Mouse (Mus musculus): ENCODE results near the gene Tspo2. TPM values are rescaled to one million over a fixed set of nuclear protein-coding genes. Genes with fewer than 3 reads are reported as not detected.

Tspo2 gene
- polyA plus RNA-seq, 2 experiments = 168 to 210 TPM

- Histone ChIP-seq H3K9me3 (ENCODE audit: control insufficient read depth, low read length) (no peaks in the 10 kb centered on the region), H3K27me3 (ENCODE audit: control insufficient read depth, insufficient read depth, low read length) (no peaks in the 10 kb centered on the region), H3K9ac (replicated peaks) (no peak overlapping the region), H3K4me3 (ENCODE audit: insufficient read depth in 1 of 2, low read depth in 2 of 2, low read length in 2 of 2) (no peak overlapping the region), H3K36me3 (replicated peaks; ENCODE audit: control insufficient read depth, insufficient read depth, low read depth) (no peaks in the 10 kb centered on the region), H3K4me2 (ENCODE audit: low read depth) (no peak overlapping the region), H3K27ac (no peak overlapping the region), H3K4me1 (replicated peaks; ENCODE audit: control insufficient read depth in 2 of 2, insufficient read depth in 2 of 2, low read length in 1 of 2) (peaks cover 2 to 20% of the 10 kb centered on the region in 2 experiments)
- ATAC-seq (ENCODE audit: insufficient read depth) (no peak), DNase-seq (ENCODE audit: low read depth in 3 of 3, low spot score in 3 of 3) (no peak)
- 49% methylated on average over 6 of the region's 6 CpGs for whole genome bisulfite sequencing (ENCODE audit: insufficient replicate concordance)
- TF ChIP-seq CTCF (IDR thresholded peaks at IDR 0.05; ENCODE audit: low read depth) (peak; percentile 70), EP300 (IDR thresholded peaks at IDR 0.05; ENCODE audit: low read depth) (no peak)
These were observed 17.5 kb downstream of the Tspo2 start for GRCm38 (mm10) chr17:48433689-48434330.

GRCm38 (mm10) chr17:48433006-48433655, 18.2 kb downstream of the Tspo2 start:
- H3K9me3 ChIP-seq (ENCODE audit: control insufficient read depth, low read length) = no peaks in the 10 kb centered on the region
- TF ChIP-seq CTCF (IDR thresholded peaks at IDR 0.05; ENCODE audit: low read depth) (no peak), EP300 (IDR thresholded peaks at IDR 0.05; ENCODE audit: low read depth) (no peak)
- no peak overlapping the region for H3K4me2 ChIP-seq (ENCODE audit: low read depth)
- H3K36me3 ChIP-seq (replicated peaks; ENCODE audit: control insufficient read depth, insufficient read depth, low read depth) = no peaks in the 10 kb centered on the region
- no peak overlapping the region for H3K9ac ChIP-seq (replicated peaks)
- H3K4me1 ChIP-seq (replicated peaks; ENCODE audit: control insufficient read depth in 2 of 2, insufficient read depth in 2 of 2, low read length in 1 of 2) = peaks cover 2 to 20% of the 10 kb centered on the region in 2 experiments
- no peak overlapping the region for H3K27ac ChIP-seq
- no peak overlapping the region for H3K4me3 ChIP-seq (ENCODE audit: insufficient read depth in 1 of 2, low read depth in 2 of 2, low read length in 2 of 2)
- H3K27me3 ChIP-seq (ENCODE audit: control insufficient read depth, insufficient read depth, low read length) = no peaks in the 10 kb centered on the region
- 72% methylated on average over 20 of the region's 20 CpGs for WGBS (ENCODE audit: insufficient replicate concordance)
- no peak for ATAC-seq (ENCODE audit: insufficient read depth)
- no peak for DNase-seq (ENCODE audit: low read depth in 3 of 3, low spot score in 3 of 3)

- Histone ChIP-seq H3K4me3 (ENCODE audit: insufficient read depth in 1 of 2, low read depth in 2 of 2, low read length in 2 of 2) (no peak within 1 kb of the TSS), H3K36me3 (replicated peaks; ENCODE audit: control insufficient read depth, insufficient read depth, low read depth) (no peaks in the 10 kb centered on the region), H3K27me3 (ENCODE audit: control insufficient read depth, insufficient read depth, low read length) (no peaks in the 10 kb centered on the region), H3K4me1 (replicated peaks; ENCODE audit: control insufficient read depth in 2 of 2, insufficient read depth in 2 of 2, low read length in 1 of 2) (peaks cover 2 to 19% of the 10 kb centered on the region in 2 experiments), H3K4me2 (ENCODE audit: low read depth) (no peak within 1 kb of the TSS), H3K9me3 (ENCODE audit: control insufficient read depth, low read length) (no peaks in the 10 kb centered on the region), H3K9ac (replicated peaks) (0 out of 2 replicates have a peak within 1 kb of the TSS, but pooled peaks have one; percentile 23), H3K27ac (no peak within 1 kb of the TSS)
- ATAC-seq (ENCODE audit: insufficient read depth) (peak; percentile 56; the same call in 1 of the 2 replicates), DNase-seq (ENCODE audit: low read depth in 3 of 3, low spot score in 3 of 3) (no peak)
- TF ChIP-seq CTCF (IDR thresholded peaks at IDR 0.05; ENCODE audit: low read depth) = no peak
- WGBS (ENCODE audit: insufficient replicate concordance) = 30% methylated on average over 16 of the region's 16 CpGs
These were observed 19.0 kb downstream of the Tspo2 start, which contains the start of gene Apobec2 for GRCm38 (mm10) chr17:48432158-48432980. Gene Apobec2, minus strand, starts transcription at chr17:48432930.

DNA sequence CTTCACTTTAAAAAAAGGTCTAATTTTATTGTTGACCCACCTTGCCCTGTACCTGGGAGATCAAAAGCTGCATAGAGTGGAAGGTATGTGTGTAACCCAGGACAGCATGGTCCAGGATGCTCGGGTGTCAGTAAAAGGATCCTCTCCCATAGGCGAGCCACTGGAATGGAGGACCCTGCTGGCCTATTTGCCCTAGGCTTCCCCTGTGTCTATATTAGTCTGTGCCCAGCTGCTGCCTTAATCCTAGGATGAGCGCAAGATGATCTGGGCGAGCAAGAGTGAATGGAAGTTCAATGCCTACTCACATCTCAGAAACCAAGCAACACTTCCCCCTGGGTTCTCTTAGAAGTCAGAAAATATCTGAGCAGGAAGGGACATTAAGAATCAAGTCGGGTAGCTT, 20.3 kb downstream of the Tspo2 start:
- WGBS (ENCODE audit: insufficient replicate concordance) = 61% methylated on average over 5 of the region's 5 CpGs

DNA sequence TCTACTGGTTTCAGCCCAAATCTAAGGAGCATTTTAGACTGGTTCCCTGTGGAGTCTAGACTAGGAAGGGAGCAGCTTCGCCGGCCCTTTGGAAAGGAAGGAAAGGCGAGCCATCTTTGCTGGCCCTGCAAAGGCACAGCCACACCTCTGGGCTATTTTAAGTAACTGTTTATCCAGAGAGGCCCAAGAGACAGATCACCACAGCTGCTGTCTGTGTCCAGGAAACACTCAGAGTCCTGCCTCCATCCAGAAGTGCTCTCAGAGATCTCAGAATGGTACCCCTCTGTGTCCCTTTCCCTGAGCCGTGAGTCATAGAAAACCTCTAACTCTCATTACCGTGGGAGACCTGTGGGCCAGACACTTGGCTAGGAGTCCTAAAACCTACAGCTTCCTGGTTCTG, 20.9 kb downstream of the Tspo2 start:
- no peak overlapping the region for H3K4me2 ChIP-seq (ENCODE audit: low read depth)
- no peaks in the 10 kb centered on the region for H3K9me3 ChIP-seq (ENCODE audit: control insufficient read depth, low read length)
- WGBS (ENCODE audit: insufficient replicate concordance) = 38% methylated on average over 5 of the region's 5 CpGs
- TF ChIP-seq EP300 (IDR thresholded peaks at IDR 0.05; ENCODE audit: low read depth) = no peak
- no peak for TF ChIP-seq CTCF (IDR thresholded peaks at IDR 0.05; ENCODE audit: low read depth)
- no peak overlapping the region for H3K4me3 ChIP-seq (ENCODE audit: insufficient read depth in 1 of 2, low read depth in 2 of 2, low read length in 2 of 2)
- no peak overlapping the region for H3K9ac ChIP-seq (replicated peaks)
- no peaks in the 10 kb centered on the region for H3K36me3 ChIP-seq (replicated peaks; ENCODE audit: control insufficient read depth, insufficient read depth, low read depth)
- no peak overlapping the region for H3K27ac ChIP-seq
- H3K4me1 ChIP-seq (replicated peaks; ENCODE audit: control insufficient read depth in 2 of 2, insufficient read depth in 2 of 2, low read length in 1 of 2) = peaks cover 10 to 35% of the 10 kb centered on the region in 2 experiments
- no peaks in the 10 kb centered on the region for H3K27me3 ChIP-seq (ENCODE audit: control insufficient read depth, insufficient read depth, low read length)
- no peak for DNase-seq (ENCODE audit: low read depth in 3 of 3, low spot score in 3 of 3)
- ATAC-seq (ENCODE audit: insufficient read depth) = no peak

More for the DNA sequence above, 20.3 kb downstream of the Tspo2 start:
- no peak for TF ChIP-seq CTCF (IDR thresholded peaks at IDR 0.05; ENCODE audit: low read depth)
- TF ChIP-seq EP300 (IDR thresholded peaks at IDR 0.05; ENCODE audit: low read depth) = no peak
- Histone ChIP-seq H3K9ac (replicated peaks) (no peak overlapping the region), H3K4me2 (ENCODE audit: low read depth) (no peak overlapping the region), H3K27me3 (ENCODE audit: control insufficient read depth, insufficient read depth, low read length) (no peaks in the 10 kb centered on the region), H3K27ac (no peak overlapping the region), H3K36me3 (replicated peaks; ENCODE audit: control insufficient read depth, insufficient read depth, low read depth) (no peaks in the 10 kb centered on the region), H3K9me3 (ENCODE audit: control insufficient read depth, low read length) (no peaks in the 10 kb centered on the region), H3K4me1 (replicated peaks; ENCODE audit: control insufficient read depth in 2 of 2, insufficient read depth in 2 of 2, low read length in 1 of 2) (peaks cover 4 to 29% of the 10 kb centered on the region in 2 experiments), H3K4me3 (ENCODE audit: insufficient read depth in 1 of 2, low read depth in 2 of 2, low read length in 2 of 2) (no peak overlapping the region)
- DNase-seq (ENCODE audit: low read depth in 3 of 3, low spot score in 3 of 3) (no peak), ATAC-seq (ENCODE audit: insufficient read depth) (no peak)

All from liver, embryonic 14.5 days (tissue).